Comparison of ENCODE assay signal across 10 mouse cellular contexts in the genomic region with DNA sequence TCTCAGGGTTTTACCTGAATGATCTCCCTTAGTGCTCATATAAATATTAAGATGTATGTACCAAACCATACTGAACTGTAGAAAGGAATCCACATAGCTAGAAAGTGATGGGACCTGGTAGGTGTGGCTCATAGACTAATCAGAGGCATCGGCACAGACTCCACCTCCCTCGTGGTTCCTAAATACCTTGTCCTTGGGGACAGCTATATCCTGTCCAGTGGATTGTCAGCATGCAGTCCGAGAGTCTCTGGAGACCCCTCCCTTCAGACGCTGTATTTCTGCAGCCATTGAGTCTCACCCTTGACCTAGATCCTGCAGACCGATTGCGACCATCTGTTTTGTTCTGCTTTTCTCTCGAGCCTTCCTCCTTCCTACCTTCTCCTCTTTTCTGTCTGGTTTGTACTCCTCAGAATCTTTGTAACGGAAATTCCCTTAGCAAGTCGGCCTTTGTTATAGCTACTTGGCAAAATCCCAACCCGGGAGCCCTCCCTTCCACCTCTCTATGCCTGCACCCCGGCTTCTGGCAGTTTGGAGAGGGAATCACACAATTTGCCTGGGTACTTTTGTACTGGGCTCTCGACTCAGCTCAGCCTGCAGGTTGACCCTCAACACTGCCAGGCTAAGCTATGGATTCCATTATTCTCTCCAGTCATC. TPM values are rescaled to one million over a fixed set of nuclear protein-coding genes. Genes with fewer than 3 reads are reported as not detected.
A peak's percentile ranks its signal among the peaks of the same experiment; 100 is the strongest.
DNase-seq lines count a peak whose midpoint lies in the region; ATAC-seq and TF ChIP-seq lines count a peak whose summit lies in the region.
"Had no signal": no experiment of that assay in that cellular context is flagged by ENCODE, and none has a peak within 500 bp of the region (broad histone marks: within the 10 kb centered on the region; RNA-seq: fewer than 3 reads in every experiment).

No protein-coding gene starts in this region.

- no peak overlapping the region for H3K4me3 ChIP-seq in hindbrain, postnatal 0 days (ENCODE audit: low read length)
- no peak overlapping the region for H3K4me3 ChIP-seq in hindbrain, embryonic 14.5 days (replicated peaks; ENCODE audit: low read length)
- H3K4me3 ChIP-seq in embryonic facial prominence, embryonic 14.5 days (ENCODE audit: low read depth, low read length): no peak overlapping the region
- no peak overlapping the region for H3K4me3 ChIP-seq in intestine, embryonic 15.5 days (replicated peaks)
- H3K4me3 ChIP-seq: heart, adult 2 months had no signal

- no peak overlapping the region for H3K9ac ChIP-seq in hindbrain, postnatal 0 days (replicated peaks; ENCODE audit: low read length)
- H3K9ac ChIP-seq in hindbrain, embryonic 14.5 days: no peak overlapping the region
- H3K9ac ChIP-seq in embryonic facial prominence, embryonic 14.5 days (ENCODE audit: low read depth, low read length): no peak overlapping the region
- no peak overlapping the region for H3K9ac ChIP-seq in intestine, embryonic 15.5 days

- peak; percentile 53 for DNase-seq in hindbrain, postnatal 0 days (ENCODE audit: low spot score)
- DNase-seq in hindbrain, embryonic 14.5 days (ENCODE audit: low spot score): no peak
- peak; percentile 17 for DNase-seq in MN1 (ENCODE audit: low spot score)
- peak; percentile 37 for DNase-seq in embryonic facial prominence, embryonic 14.5 days (ENCODE audit: low spot score)
- no peak for DNase-seq in spleen, adult 18-20 months
- no peak for DNase-seq in c-Kit-positive CD71-positive TER-119-positive erythroid progenitor cells, embryonic 14.5 days (ENCODE audit: low spot score)
- no peak for DNase-seq in frontal cortex, adult 2 months (ENCODE audit: extremely low spot score in 1 of 2, low spot score in 1 of 2)
- DNase-seq: lung, postnatal 4 days had no signal

- WGBS in hindbrain, postnatal 0 days: 30% methylated on average over 12 of the region's 12 CpGs
- WGBS in hindbrain, embryonic 14.5 days: 37% methylated on average over 12 of the region's 12 CpGs
- WGBS in embryonic facial prominence, embryonic 14.5 days: 43% methylated on average over 12 of the region's 12 CpGs
- 53% methylated on average over 12 of the region's 12 CpGs for WGBS in intestine, embryonic 15.5 days

- no peaks in the 10 kb centered on the region for H3K9me3 ChIP-seq in hindbrain, postnatal 0 days (ENCODE audit: low read length)
- H3K9me3 ChIP-seq in hindbrain, embryonic 14.5 days (ENCODE audit: control insufficient read depth, low read length): no peaks in the 10 kb centered on the region
- H3K9me3 ChIP-seq in embryonic facial prominence, embryonic 14.5 days (ENCODE audit: control insufficient read depth, low read length): no peaks in the 10 kb centered on the region
- no peaks in the 10 kb centered on the region for H3K9me3 ChIP-seq in intestine, embryonic 15.5 days

- no peaks in the 10 kb centered on the region for H3K27me3 ChIP-seq in hindbrain, postnatal 0 days (ENCODE audit: insufficient read depth, low read length)
- H3K27me3 ChIP-seq in hindbrain, embryonic 14.5 days (ENCODE audit: control insufficient read depth, insufficient read depth, low read length): no peaks in the 10 kb centered on the region
- no peaks in the 10 kb centered on the region for H3K27me3 ChIP-seq in embryonic facial prominence, embryonic 14.5 days (replicated peaks; ENCODE audit: control insufficient read depth, insufficient read depth, low read length)
- no peaks in the 10 kb centered on the region for H3K27me3 ChIP-seq in intestine, embryonic 15.5 days (replicated peaks)

- 0 out of 2 replicates have a peak overlapping the region, but pooled peaks have one; percentile 17 for H3K27ac ChIP-seq in hindbrain, postnatal 0 days
- no peak overlapping the region for H3K27ac ChIP-seq in hindbrain, embryonic 14.5 days
- H3K27ac ChIP-seq in embryonic facial prominence, embryonic 14.5 days (replicated peaks; ENCODE audit: low read depth, low read length): no peak overlapping the region
- H3K27ac ChIP-seq in intestine, embryonic 15.5 days: peak overlapping the region; percentile 58; the same call in 1 of the 2 replicates
- H3K27ac ChIP-seq: heart, adult 2 months had no signal

- no peak overlapping the region for H3K4me2 ChIP-seq in hindbrain, postnatal 0 days (ENCODE audit: low read depth, low read length)
- H3K4me2 ChIP-seq in hindbrain, embryonic 14.5 days (replicated peaks): no peak overlapping the region
- 0 out of 2 replicates have a peak overlapping the region, but pooled peaks have one; percentile 1 for H3K4me2 ChIP-seq in embryonic facial prominence, embryonic 14.5 days (ENCODE audit: low read depth, low read length)
- H3K4me2 ChIP-seq in intestine, embryonic 15.5 days (replicated peaks): no peak overlapping the region

- no peak for ATAC-seq in hindbrain, postnatal 0 days
- ATAC-seq in hindbrain, embryonic 14.5 days (ENCODE audit: low FRiP score): no peak
- no peak for ATAC-seq in embryonic facial prominence, embryonic 14.5 days (ENCODE audit: low read depth)
- ATAC-seq in intestine, embryonic 15.5 days: no peak

- H3K4me1 ChIP-seq in hindbrain, postnatal 0 days (ENCODE audit: insufficient read depth, low read length): peaks cover 9% of the 10 kb centered on the region
- peaks cover 19% of the 10 kb centered on the region; the same call in 1 of the 2 replicates for H3K4me1 ChIP-seq in hindbrain, embryonic 14.5 days (replicated peaks; ENCODE audit: control insufficient read depth, insufficient read depth, low read length)
- H3K4me1 ChIP-seq in embryonic facial prominence, embryonic 14.5 days (ENCODE audit: control insufficient read depth, insufficient read depth, low read length): peaks cover 20% of the 10 kb centered on the region
- H3K4me1 ChIP-seq in intestine, embryonic 15.5 days (replicated peaks): peaks cover 37% of the 10 kb centered on the region

- no peaks in the 10 kb centered on the region for H3K36me3 ChIP-seq in hindbrain, postnatal 0 days (ENCODE audit: insufficient read depth, low read length)
- no peaks in the 10 kb centered on the region for H3K36me3 ChIP-seq in hindbrain, embryonic 14.5 days (replicated peaks; ENCODE audit: control insufficient read depth, insufficient read depth)
- H3K36me3 ChIP-seq in embryonic facial prominence, embryonic 14.5 days (ENCODE audit: control insufficient read depth, insufficient read depth, low read length): no peaks in the 10 kb centered on the region
- no peaks in the 10 kb centered on the region for H3K36me3 ChIP-seq in intestine, embryonic 15.5 days

- TF ChIP-seq CTCF in hindbrain, postnatal 0 days (IDR thresholded peaks at IDR 0.05; ENCODE audit: low read depth): no peak

RNA-seq across cellular contexts. Expression of a gene that starts 50.7 kb away (rescaled TPM):
- total RNA-seq in hindbrain, postnatal 0 days (2014; rRNA removed): 11.3 and 15.9 TPM in 2 replicates
- 7.8 and 7.9 TPM in 2 replicates for polyA plus RNA-seq in hindbrain, postnatal 0 days (2015; fragmentation: Nextera tagmentation; extraction: Ambion mirVana)
- polyA plus RNA-seq in hindbrain, embryonic 14.5 days (2014; fragmentation: Nextera tagmentation; extraction: Ambion mirVana): 12.2 and 12.9 TPM in 2 replicates
- 13.3 and 15.0 TPM in 2 replicates for polyA plus RNA-seq in embryonic facial prominence, embryonic 14.5 days (2014; fragmentation: Nextera tagmentation; extraction: Ambion mirVana)
- polyA plus RNA-seq in intestine, embryonic 15.5 days (2015; fragmentation: Nextera tagmentation; extraction: Ambion mirVana): 12.8 and 13.1 TPM in 2 replicates
- polyA plus RNA-seq in frontal cortex, adult 2 months (2012; rRNA removed): 6.5 and 8.1 TPM in 2 replicates

Comparison
In these comparisons a context has a peak if more than half of its experiments do, and no peak if none do; other contexts are left out.
1. DNase-seq: peak in hindbrain, postnatal 0 days (single experiment), MN1 (single experiment) and embryonic facial prominence, embryonic 14.5 days (single experiment); none in hindbrain, embryonic 14.5 days (single experiment), spleen, adult 18-20 months (0 of 2), c-Kit-positive CD71-positive TER-119-positive erythroid progenitor cells, embryonic 14.5 days (single experiment) and frontal cortex, adult 2 months (0 of 2).
2. H3K27ac ChIP-seq: peak in hindbrain, postnatal 0 days (single experiment) and intestine, embryonic 15.5 days (single experiment); none in hindbrain, embryonic 14.5 days (single experiment) and embryonic facial prominence, embryonic 14.5 days (single experiment).